Mouse (Mus musculus): ENCODE results near the gene Gm20431. TPM values are rescaled to one million over a fixed set of nuclear protein-coding genes. Genes with fewer than 3 reads are reported as not detected.
"Not testable (repeated sequence)": the region's sequence is repeated elsewhere in the genome, so short reads cannot be mapped to it uniquely, and the experiment has no call there.

The Gm20431 gene
- total RNA-seq, 4 experiments from 2014 or later: 5.9 to 14.3 (median 9.0) TPM

DNA sequence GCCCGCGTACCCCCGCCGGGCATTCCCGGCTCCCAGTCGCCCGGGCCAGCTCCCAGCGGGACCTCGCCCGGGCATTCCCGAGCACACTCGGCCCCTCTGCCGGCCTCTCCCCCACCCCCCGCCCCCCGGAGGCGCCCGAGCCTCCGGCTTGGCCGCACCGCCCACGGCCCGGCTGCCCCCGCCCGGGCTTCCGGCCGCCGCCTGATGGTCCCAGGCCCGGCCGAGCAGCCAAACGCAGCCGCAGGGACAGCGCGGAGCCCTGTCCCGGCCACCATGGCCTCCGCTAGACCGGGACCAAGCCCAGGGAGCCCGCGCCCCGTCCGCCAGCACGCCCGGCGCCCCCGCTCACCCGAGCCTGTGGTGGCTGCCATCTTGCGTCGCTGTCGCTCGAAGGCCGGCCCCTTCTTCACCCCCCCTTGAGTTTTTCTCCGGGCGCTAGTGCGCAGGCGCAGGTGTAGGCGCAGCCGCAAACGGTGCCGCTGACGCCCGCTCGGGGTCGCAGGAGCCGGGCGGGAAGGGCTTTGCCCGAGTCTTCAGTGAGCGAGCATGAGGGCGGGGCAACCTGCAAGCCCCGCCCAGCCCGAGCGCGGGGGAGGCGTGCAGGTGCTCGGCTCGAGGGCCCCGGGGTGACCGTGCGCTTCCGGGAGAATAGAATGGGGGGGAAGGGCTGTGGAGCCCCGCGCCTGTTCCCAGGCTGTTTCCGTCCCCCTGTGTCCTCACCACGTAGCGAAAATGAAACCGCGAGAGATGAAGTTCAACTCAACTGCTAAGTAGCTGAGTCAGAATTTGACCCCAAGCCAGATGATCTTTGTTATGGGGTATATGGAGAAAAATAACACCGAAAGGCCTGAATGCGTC lies 29.5 kb downstream of the Gm20431 start, which contains the start of gene Ube2v1:
Gene Ube2v1, minus strand, starts transcription at position 505 of the 858 bp plus-strand sequence.
- peak; percentile 97 for DNase-seq (ENCODE audit: low spot score in 2 of 2)

GRCm38 (mm10) chr2:167631181-167631590 lies 30.1 kb downstream of the Gm20431 start:
- DNase-seq (ENCODE audit: low spot score in 2 of 2): peak in 1 of 2 experiments; percentile 35

DNA sequence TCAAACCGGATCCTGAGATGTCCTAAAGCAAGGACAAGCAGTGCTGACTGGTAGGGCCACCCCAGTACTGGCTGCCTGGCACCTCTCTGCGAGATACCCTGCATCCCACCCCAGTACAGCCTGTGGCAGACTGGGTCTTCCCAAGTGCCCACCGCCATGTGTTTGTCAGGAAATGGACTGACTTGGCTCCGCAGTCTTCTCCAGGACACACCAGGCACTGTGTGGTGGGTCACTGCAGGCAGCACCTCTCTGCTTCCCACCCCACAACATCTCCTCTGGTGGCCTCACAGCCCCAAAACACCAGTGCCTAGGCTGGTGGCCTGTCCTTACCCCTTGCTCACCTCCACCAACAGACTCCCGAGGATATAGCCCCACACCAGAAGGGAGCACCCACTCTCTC lies 30.9 kb downstream of the Gm20431 start:
- DNase-seq (ENCODE audit: low spot score in 2 of 2): no peak

GRCm38 (mm10) chr2:167629665-167630209 lies 31.6 kb downstream of the Gm20431 start:
- DNase-seq (ENCODE audit: low spot score in 2 of 2): no peak

GRCm38 (mm10) chr2:167628872-167629271 lies 32.4 kb downstream of the Gm20431 start:
- peak in 1 of 2 experiments; percentile 33 for DNase-seq (ENCODE audit: low spot score in 2 of 2)

DNA sequence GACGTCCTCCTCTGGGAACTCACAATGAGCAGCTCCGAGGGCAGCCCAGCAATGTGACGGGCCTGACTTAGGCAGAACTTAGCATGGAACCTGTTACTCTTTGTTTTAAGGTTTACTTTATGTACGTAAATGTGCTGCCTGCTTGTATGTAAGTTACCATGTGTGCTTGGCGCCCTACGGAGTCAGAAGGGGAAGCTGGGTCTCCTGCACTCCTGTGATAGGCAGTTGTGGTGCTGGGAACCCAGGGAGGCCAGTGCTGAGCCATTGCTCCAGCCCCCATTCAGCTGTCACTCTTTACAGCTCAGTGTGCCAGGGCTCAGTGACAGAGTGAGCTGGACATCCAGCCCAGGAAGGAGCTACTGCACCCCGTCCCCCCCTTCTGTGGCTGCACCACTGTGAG lies 34.3 kb downstream of the Gm20431 start:
- no peak for DNase-seq (ENCODE audit: low spot score in 2 of 2)

- DNase-seq (ENCODE audit: low spot score in 2 of 2): no peak
These were observed 35.6 kb downstream of the Gm20431 start for GRCm38 (mm10) chr2:167625670-167626069.

DNA sequence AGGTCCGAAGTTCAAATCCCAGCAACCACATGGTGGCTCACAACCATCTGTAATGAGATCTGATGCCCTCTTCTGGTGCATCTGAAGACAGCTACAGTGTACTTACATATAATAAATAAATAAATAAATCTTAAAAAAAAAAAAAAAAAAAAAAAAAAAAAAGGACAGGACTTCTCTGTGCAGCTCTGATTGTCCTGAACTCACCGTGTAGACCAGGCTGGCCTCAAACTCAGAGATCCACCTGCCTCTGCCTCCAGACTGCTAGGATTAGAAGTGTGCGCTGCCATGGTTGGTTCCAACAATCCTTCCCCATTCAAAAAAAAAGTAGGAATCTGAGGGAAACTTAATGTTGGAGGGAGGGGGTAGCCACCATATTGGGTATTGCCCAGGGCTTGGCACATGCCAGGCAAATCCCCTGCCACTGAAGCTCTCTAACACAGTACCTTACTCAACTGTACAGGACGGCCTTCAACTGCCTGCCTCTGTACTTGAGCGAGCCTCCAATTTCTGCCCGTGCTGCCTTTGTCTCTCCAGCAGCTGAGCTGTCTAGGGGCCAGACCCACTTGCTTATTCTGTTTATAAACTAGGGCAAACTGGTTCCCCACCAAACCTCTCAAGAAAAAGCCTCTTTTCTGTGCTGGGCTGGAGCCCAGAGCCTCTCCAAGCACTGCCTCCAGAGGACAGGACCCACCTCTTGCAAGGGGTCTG lies 36.8 kb downstream of the Gm20431 start:
- DNase-seq (ENCODE audit: low spot score in 2 of 2): no peak

GRCm38 (mm10) chr2:167622965-167623364 lies 38.3 kb downstream of the Gm20431 start:
- no peak for DNase-seq (ENCODE audit: low spot score in 2 of 2)

- DNase-seq (ENCODE audit: low spot score in 2 of 2): no peak
These were observed 38.9 kb downstream of the Gm20431 start for GRCm38 (mm10) chr2:167622352-167622751.

- DNase-seq (ENCODE audit: low spot score in 2 of 2): no peak
These were observed 39.8 kb downstream of the Gm20431 start for GRCm38 (mm10) chr2:167621255-167622087.

- no peak for DNase-seq (ENCODE audit: low spot score in 2 of 2)
These were observed 43.8 kb downstream of the Gm20431 start for GRCm38 (mm10) chr2:167617472-167617871.

GRCm38 (mm10) chr2:167617034-167617433 lies 44.3 kb downstream of the Gm20431 start:
- no peak for DNase-seq (ENCODE audit: low spot score in 2 of 2)

DNA sequence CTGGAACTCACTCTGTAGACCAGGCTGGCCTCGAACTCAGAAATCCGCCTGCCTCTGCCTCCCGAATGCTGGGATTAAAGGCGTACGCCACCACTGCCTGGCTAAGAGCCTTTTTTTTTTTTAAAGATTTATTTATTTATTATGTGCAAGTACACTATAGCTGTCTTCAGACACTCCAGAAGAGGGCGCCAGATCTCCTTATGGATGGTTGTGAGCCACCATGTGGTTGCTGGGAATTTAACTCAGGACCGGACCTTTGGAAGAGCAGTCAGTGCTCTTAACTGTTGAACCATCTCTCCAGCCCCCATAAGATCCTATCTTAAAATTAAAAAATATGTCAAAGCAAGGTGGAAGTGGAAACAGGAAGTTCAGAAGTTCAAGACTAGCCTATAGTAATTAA lies 48.0 kb downstream of the Gm20431 start:
- DNase-seq (ENCODE audit: low spot score in 2 of 2): not testable (repeated sequence)

GRCm38 (mm10) chr2:167612122-167612521 lies 49.2 kb downstream of the Gm20431 start:
- no peak for DNase-seq (ENCODE audit: low spot score in 2 of 2)

DNA sequence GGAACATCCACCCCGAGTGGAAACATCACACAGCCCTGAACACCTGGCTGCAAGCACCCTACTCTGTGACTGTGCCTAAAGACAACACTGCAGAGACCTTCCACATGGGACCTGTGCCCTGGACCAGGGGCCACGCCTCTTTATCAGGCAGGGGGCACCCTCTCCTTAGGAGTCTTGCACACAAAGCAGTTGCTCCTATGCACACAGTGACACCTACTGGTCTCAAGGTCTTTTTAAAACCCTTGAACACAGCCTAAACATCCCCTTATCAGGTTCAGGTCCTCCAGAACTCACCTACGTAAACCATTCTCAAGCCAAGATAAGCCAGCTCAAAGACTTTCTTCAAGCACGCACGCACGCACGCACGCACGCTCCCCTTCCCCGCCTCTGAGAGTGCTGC lies 50.0 kb downstream of the Gm20431 start:
- DNase-seq (ENCODE audit: low spot score in 2 of 2): no peak

DNA sequence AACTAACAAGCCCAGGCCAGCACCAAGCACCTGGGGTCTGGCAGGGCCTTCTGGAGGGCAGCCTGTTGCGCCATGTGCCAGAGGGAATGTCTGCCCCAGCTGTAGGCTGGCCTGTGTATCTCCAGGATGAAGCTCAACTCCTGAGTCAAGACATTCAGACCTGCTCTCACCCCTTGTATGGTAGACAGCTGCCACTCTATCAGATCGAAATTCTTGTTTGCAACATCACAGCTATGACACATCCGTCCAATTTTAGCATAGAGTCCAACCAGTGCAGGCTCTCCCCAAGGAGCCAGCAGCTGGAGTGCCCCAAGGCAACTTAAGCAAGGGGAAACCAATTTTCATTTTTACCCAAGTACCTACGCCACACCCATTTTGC lies 54.6 kb downstream of the Gm20431 start:
- no peak for DNase-seq (ENCODE audit: low spot score in 2 of 2)

- no peak for DNase-seq (ENCODE audit: low spot score in 2 of 2)
These were observed 55.2 kb downstream of the Gm20431 start for GRCm38 (mm10) chr2:167605817-167606744.

- peak; percentile 89 to 92 for DNase-seq (ENCODE audit: low spot score in 2 of 2)
These were observed 56.0 kb downstream of the Gm20431 start for GRCm38 (mm10) chr2:167605178-167605794.

- no peak for DNase-seq (ENCODE audit: low spot score in 2 of 2)
These were observed 58.3 kb downstream of the Gm20431 start for GRCm38 (mm10) chr2:167602978-167603377.
